Mouse (Mus musculus): ENCODE data around the gene Carns1.

Carns1 gene

GRCm38 (mm10) chr19:4170723-4171392 is 4.4 kb downstream of the Carns1 start:
- no peak for DNase-seq (ENCODE audit: low spot score)

GRCm38 (mm10) chr19:4169810-4170209 is 5.5 kb downstream of the Carns1 start:
- no peak for DNase-seq (ENCODE audit: low spot score)

- peak; percentile 98 for DNase-seq (ENCODE audit: low spot score)
These were observed 5.9 kb downstream of the Carns1 start for GRCm38 (mm10) chr19:4169378-4169784.

GRCm38 (mm10) chr19:4166678-4167476 is 8.4 kb downstream of the Carns1 start:
- DNase-seq (ENCODE audit: low spot score), result no peak

- DNase-seq (ENCODE audit: low spot score), result no peak
These were observed 10.6 kb downstream of the Carns1 start for GRCm38 (mm10) chr19:4164721-4165120.

GRCm38 (mm10) chr19:4164100-4164499 is 11.2 kb downstream of the Carns1 start:
- no peak for DNase-seq (ENCODE audit: low spot score)

GRCm38 (mm10) chr19:4163543-4163887 is 11.8 kb downstream of the Carns1 start:
- no peak for DNase-seq (ENCODE audit: low spot score)

GRCm38 (mm10) chr19:4162646-4163542 is 12.4 kb downstream of the Carns1 start, which contains the start of gene Rps6kb2:
Gene Rps6kb2, minus strand, starts transcription at chr19:4163354.
- peak; percentile 92 for DNase-seq (ENCODE audit: low spot score)

- no peak for DNase-seq (ENCODE audit: low spot score)
These were observed 16.2 kb downstream of the Carns1 start for GRCm38 (mm10) chr19:4159049-4159448.

GRCm38 (mm10) chr19:4156771-4157170 is 18.5 kb downstream of the Carns1 start:
- no peak for DNase-seq (ENCODE audit: low spot score)

- no peak for DNase-seq (ENCODE audit: low spot score)
These were observed 19.2 kb downstream of the Carns1 start for GRCm38 (mm10) chr19:4156073-4156579.

GRCm38 (mm10) chr19:4155223-4156072 is 19.8 kb downstream of the Carns1 start:
- no peak for DNase-seq (ENCODE audit: low spot score)

- DNase-seq (ENCODE audit: low spot score), result no peak
These were observed 20.6 kb downstream of the Carns1 start for GRCm38 (mm10) chr19:4154437-4155222.

- DNase-seq (ENCODE audit: low spot score), result no peak
These were observed 22.0 kb downstream of the Carns1 start, which contains the start of gene Ptprcap for GRCm38 (mm10) chr19:4153232-4153654. Gene Ptprcap, plus strand, starts transcription at chr19:4153604.

GRCm38 (mm10) chr19:4152445-4153231 is 22.6 kb downstream of the Carns1 start:
- DNase-seq (ENCODE audit: low spot score), result no peak

- DNase-seq (ENCODE audit: low spot score), result no peak
These were observed 23.4 kb downstream of the Carns1 start for GRCm38 (mm10) chr19:4151898-4152297.

- DNase-seq (ENCODE audit: low spot score), result no peak
These were observed 23.8 kb downstream of the Carns1 start for GRCm38 (mm10) chr19:4151488-4151860.

GRCm38 (mm10) chr19:4150567-4151487 is 24.5 kb downstream of the Carns1 start:
- no peak for DNase-seq (ENCODE audit: low spot score)

All from urinary bladder, postnatal 10 days (tissue).